Mouse (Mus musculus) liver, adult 2 months (tissue): ENCODE measurements around the gene Mpv17. TPM values are rescaled to one million over a fixed set of nuclear protein-coding genes. Genes with fewer than 3 reads are reported as not detected.

Source experiments
- DNase-seq: peaks from one replicate; pipeline ENCODE4 v3.0.0-alpha.2; 2011; ENCODE audit warnings: low read depth, low spot score; ENCODE audit errors: extremely low read depth
- H3K27ac ChIP-seq: fragments of 200-500 bp; replicated peaks from 2 replicates; pipeline ENCODE4 v1.5.1; 2012; ENCODE audit warnings: low read depth, mild to moderate bottlenecking, control low read depth, inconsistent platforms, low read length; ENCODE audit not compliant: insufficient read depth
- H3K27me3 ChIP-seq: fragments of 200-500 bp; 2 replicates; pipeline ENCODE4 v1.6.1; 2012; ENCODE audit warnings: mild to moderate bottlenecking, moderate library complexity, low read length, inconsistent platforms; ENCODE audit not compliant: control insufficient read depth, insufficient read depth
- H3K36me3 ChIP-seq: fragments of 200-500 bp; 2 replicates; pipeline ENCODE4 v1.6.1; 2012; ENCODE audit warnings: low read length, inconsistent platforms; ENCODE audit not compliant: control insufficient read depth, insufficient read depth
- H3K4me1 ChIP-seq: fragments of 200-500 bp; 2 replicates; pipeline ENCODE4 v1.6.1; 2011; ENCODE audit warnings: low read length; ENCODE audit not compliant: control insufficient read depth, insufficient read depth
- H3K4me3 ChIP-seq: fragments of 200-500 bp; 2 replicates; pipeline ENCODE4 v1.5.1; 2011; ENCODE audit warnings: low read depth, mild to moderate bottlenecking, control low read depth, low read length, moderate library complexity; ENCODE audit not compliant: insufficient read depth
- H3K79me2 ChIP-seq: fragments of 200-500 bp; 2 replicates; pipeline ENCODE4 v1.6.1; 2012; ENCODE audit warnings: inconsistent platforms, mild to moderate bottlenecking, low read length, moderate library complexity; ENCODE audit not compliant: control insufficient read depth, insufficient read depth
- H3K9ac ChIP-seq: fragments of 200-500 bp; 2 replicates; pipeline ENCODE4 v1.6.1; 2012; ENCODE audit warnings: low read depth, mild to moderate bottlenecking, control low read depth, inconsistent platforms, low read length
- CTCF ChIP-seq: fragments of 200-500 bp; IDR thresholded peaks from 2 replicates; pipeline ENCODE4 v1.5.1; 2011; ENCODE audit warnings: low read depth, low read length, control low read depth
- POLR2A ChIP-seq: fragments of 200-500 bp; IDR thresholded peaks from 2 replicates; pipeline ENCODE4 v1.6.1; 2011; ENCODE audit warnings: low read length, control low read depth; ENCODE audit not compliant: insufficient read depth; ENCODE audit errors: extremely low read depth
- WGBS: fragments of 180-500 bp; shearing (Covaris S2); methylation state at CpG from one replicate; pipeline ENCODE4 v1.1.7; 2018; 5-methylcytosine and 5-hydroxymethylcytosine counted together
- polyA plus RNA-seq: library from polyadenylated mRNA; depleted of rRNA; stranded (reverse); fragments of >200 nt; gene quantifications from 2 replicates; pipeline ENCODE4 v1.2.3, GENCODE M21; 2012; rRNA removed
- total RNA-seq: library from RNA; depleted of rRNA; stranded (reverse); fragments of >200 nt; gene quantifications from 2 replicates; pipeline ENCODE4 v1.2.3, GENCODE M21; 2014; rRNA removed

The Mpv17 gene
- total and polyA plus RNA-seq, 2 experiments = 49.0 to 92.3 TPM

DNA sequence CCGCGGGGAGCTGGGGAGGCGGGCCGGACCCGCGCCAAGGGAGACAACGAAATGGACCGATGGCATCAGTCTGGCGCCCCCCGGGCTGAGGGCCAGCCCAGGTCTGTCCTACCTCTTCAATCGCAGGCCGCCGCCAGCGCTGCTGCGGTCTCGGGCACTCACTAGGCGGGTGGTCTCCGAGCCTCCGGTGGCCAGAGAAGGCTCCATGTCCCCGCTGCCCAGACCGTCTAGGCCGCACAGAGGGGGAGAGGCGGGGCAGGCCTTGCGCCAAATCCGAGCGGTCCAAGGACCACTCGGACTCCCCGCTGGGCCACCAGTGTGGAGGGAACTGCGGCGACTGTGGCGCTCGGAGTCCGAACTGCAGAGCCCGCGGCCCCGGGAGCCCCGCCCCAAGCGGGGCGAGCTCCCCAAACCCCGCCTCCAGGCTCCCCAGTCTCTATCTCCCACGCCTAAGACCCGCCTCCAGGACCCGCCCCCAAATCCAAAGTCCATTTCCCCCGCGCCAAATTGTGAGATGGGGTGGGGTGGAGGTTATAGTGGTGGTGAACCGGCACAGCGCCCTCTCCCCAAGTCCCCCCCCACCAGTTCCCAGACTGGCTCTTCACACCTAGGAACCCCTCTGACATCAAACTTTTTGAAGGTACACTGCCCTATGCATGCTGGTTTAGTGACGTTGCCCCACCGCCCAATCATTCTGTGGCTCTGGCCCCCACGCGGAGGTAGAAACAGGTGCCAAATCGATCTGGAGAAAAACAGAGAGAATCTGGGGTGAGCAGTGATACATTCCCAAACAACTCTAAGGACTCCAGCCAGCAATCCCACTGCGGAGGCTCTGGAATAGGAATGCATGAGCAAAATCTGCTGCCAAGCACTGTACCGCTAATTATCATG is 60.7 kb downstream of the Mpv17 start:
- Histone ChIP-seq H3K9ac (peak overlapping the region; percentile 56; the same call in 1 of the 2 replicates), H3K4me1 (peaks cover 10% of the 10 kb centered on the region), H3K4me3 (peak overlapping the region; percentile 59), H3K27me3 (peaks cover 11% of the 10 kb centered on the region), H3K79me2 (no peaks in the 10 kb centered on the region), H3K27ac (peak overlapping the region; percentile 45; the same call in 1 of the 2 replicates), H3K36me3 (no peaks in the 10 kb centered on the region)
- WGBS = 2% methylated on average over 53 of the region's 54 CpGs
- peak; percentile 70 for DNase-seq
- TF ChIP-seq POLR2A = no peak
- no peak for TF ChIP-seq CTCF

DNA sequence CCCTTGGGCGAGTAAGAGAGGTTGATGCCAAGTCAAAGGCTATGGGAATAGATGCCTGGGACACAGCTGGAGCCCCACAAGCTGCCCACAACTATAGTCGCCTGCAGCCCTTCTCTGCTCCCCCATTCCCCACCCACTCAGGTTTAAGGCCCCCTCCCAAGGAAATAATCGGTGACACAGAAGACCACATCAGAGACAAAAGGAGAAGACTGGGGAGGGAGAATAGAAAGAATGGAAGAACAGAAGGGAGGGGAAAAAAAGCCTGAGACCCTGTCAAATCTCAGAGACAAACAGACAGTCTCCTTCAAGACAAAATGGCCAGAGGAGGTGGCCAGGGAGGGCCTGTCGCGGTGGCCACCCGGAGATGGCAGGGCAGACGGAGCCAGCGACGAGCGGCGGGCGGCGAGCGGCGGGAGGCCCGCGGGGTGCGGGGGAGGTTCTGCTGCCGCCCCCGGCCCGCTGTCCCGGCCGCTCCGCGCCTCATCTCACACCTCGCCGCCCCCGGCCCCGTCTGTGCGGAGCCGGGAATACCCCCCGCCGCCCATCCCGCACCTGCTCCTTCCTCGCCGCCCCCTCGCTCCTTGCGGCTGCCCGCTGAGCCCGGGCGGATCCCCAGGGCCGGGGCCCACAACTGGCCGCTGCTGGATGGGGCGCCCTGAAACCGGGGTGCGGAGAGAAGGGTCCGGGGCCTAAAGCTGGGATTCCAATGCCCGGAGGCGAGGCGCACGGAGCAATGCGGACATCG is 61.6 kb downstream of the Mpv17 start:
- Histone ChIP-seq H3K27me3 (peaks cover 11% of the 10 kb centered on the region), H3K4me3 (peak overlapping the region; percentile 59; the same call in 1 of the 2 replicates), H3K36me3 (no peaks in the 10 kb centered on the region), H3K4me1 (peaks cover 10% of the 10 kb centered on the region), H3K27ac (no peak overlapping the region), H3K79me2 (no peaks in the 10 kb centered on the region), H3K9ac (peak overlapping the region; percentile 59)
- TF ChIP-seq POLR2A = no peak
- no peak for TF ChIP-seq CTCF
- no peak for DNase-seq
- WGBS = 15% methylated on average over 36 of the region's 53 CpGs

Other genes with a start within 250 kb of the Mpv17 start
- gene Ost4, start 246.5 kb downstream of the Mpv17 start, total RNA-seq = 76.2 and 88.6 TPM in 2 replicates
- gene Ost4, start 246.5 kb downstream of the Mpv17 start, polyA plus RNA-seq = 167 and 196 TPM in 2 replicates
- gene Emilin1, start 240.8 kb downstream of the Mpv17 start, total RNA-seq = 17.6 and 17.8 TPM in 2 replicates
- gene Emilin1, start 240.8 kb downstream of the Mpv17 start, polyA plus RNA-seq = 27.8 and 31.5 TPM in 2 replicates
- gene Khk, start 232.8 kb downstream of the Mpv17 start, total RNA-seq = 288 and 405 TPM in 2 replicates
- gene Khk, start 232.8 kb downstream of the Mpv17 start, polyA plus RNA-seq = 650 and 735 TPM in 2 replicates
- 0.60 and 0.74 TPM in 2 replicates for gene Cgref1, start 208.7 kb downstream of the Mpv17 start, total RNA-seq
- 0.28 and 0.34 TPM in 2 replicates for gene Cgref1, start 208.7 kb downstream of the Mpv17 start, polyA plus RNA-seq
- gene Preb, start 193.9 kb downstream of the Mpv17 start, total RNA-seq = 62.0 and 91.0 TPM in 2 replicates
- gene Preb, start 193.9 kb downstream of the Mpv17 start, polyA plus RNA-seq = 279 and 433 TPM in 2 replicates
- gene Tcf23, start 185.6 kb downstream of the Mpv17 start, total RNA-seq = under 0.01 and 0.07 TPM in 2 replicates
- 0.06 TPM in 1 of 2 replicates, not detected in the other for gene Tcf23, start 185.6 kb downstream of the Mpv17 start, polyA plus RNA-seq
- 172 and 185 TPM in 2 replicates for gene Atraid, start 105.9 kb downstream of the Mpv17 start, total RNA-seq
- gene Atraid, start 105.9 kb downstream of the Mpv17 start, polyA plus RNA-seq = 160 TPM in 2 replicates
- gene Slc5a6, start 105.3 kb downstream of the Mpv17 start, total RNA-seq = 6.1 and 6.7 TPM in 2 replicates
- 15.5 and 16.2 TPM in 2 replicates for gene Slc5a6, start 105.3 kb downstream of the Mpv17 start, polyA plus RNA-seq
- 10.7 and 11.8 TPM in 2 replicates for gene Cad, start 99.5 kb downstream of the Mpv17 start, total RNA-seq
- gene Cad, start 99.5 kb downstream of the Mpv17 start, polyA plus RNA-seq = 8.4 and 12.7 TPM in 2 replicates
- not detected in 2 replicates for gene Dnajc5g, start 48.0 kb downstream of the Mpv17 start, total RNA-seq
- gene Dnajc5g, start 48.0 kb downstream of the Mpv17 start, polyA plus RNA-seq = not detected in 2 replicates
- gene Slc30a3, start 46.0 kb downstream of the Mpv17 start, total RNA-seq = 0.37 and 0.60 TPM in 2 replicates
- 0.37 and 0.97 TPM in 2 replicates for gene Slc30a3, start 46.0 kb downstream of the Mpv17 start, polyA plus RNA-seq
- 0.28 TPM in 1 of 2 replicates, not detected in the other for gene Trim54, start 37.5 kb downstream of the Mpv17 start, total RNA-seq
- gene Trim54, start 37.5 kb downstream of the Mpv17 start, polyA plus RNA-seq = not detected in 2 replicates
- gene Ucn, start 15.4 kb downstream of the Mpv17 start, total RNA-seq = not detected in 2 replicates
- not detected in 2 replicates for gene Ucn, start 15.4 kb downstream of the Mpv17 start, polyA plus RNA-seq
- 1.0 and 2.6 TPM in 2 replicates for gene Gm29609, start 25.7 kb upstream of the Mpv17 start, total RNA-seq
- 2.3 and 2.8 TPM in 2 replicates for gene Gm29609, start 25.7 kb upstream of the Mpv17 start, polyA plus RNA-seq
- 10.9 and 17.5 TPM in 2 replicates for gene Gtf3c2, start 25.9 kb upstream of the Mpv17 start, total RNA-seq
- 21.0 and 33.0 TPM in 2 replicates for gene Gtf3c2, start 25.9 kb upstream of the Mpv17 start, polyA plus RNA-seq
- 13.3 and 13.7 TPM in 2 replicates for gene Snx17, start 39.0 kb upstream of the Mpv17 start, total RNA-seq
- 19.1 and 22.5 TPM in 2 replicates for gene Snx17, start 39.0 kb upstream of the Mpv17 start, polyA plus RNA-seq
- gene Eif2b4, start 39.2 kb upstream of the Mpv17 start, total RNA-seq = 18.5 and 18.7 TPM in 2 replicates
- gene Eif2b4, start 39.2 kb upstream of the Mpv17 start, polyA plus RNA-seq = 47.2 and 51.0 TPM in 2 replicates
- gene Zfp513, start 48.1 kb upstream of the Mpv17 start, total RNA-seq = 3.1 and 4.2 TPM in 2 replicates
- 17.6 and 27.6 TPM in 2 replicates for gene Zfp513, start 48.1 kb upstream of the Mpv17 start, polyA plus RNA-seq
- 19.7 and 23.5 TPM in 2 replicates for gene Ppm1g, start 66.4 kb upstream of the Mpv17 start, total RNA-seq
- gene Ppm1g, start 66.4 kb upstream of the Mpv17 start, polyA plus RNA-seq = 31.6 and 32.3 TPM in 2 replicates
- 43.8 and 51.5 TPM in 2 replicates for gene Nrbp1, start 86.6 kb upstream of the Mpv17 start, total RNA-seq
- gene Nrbp1, start 86.6 kb upstream of the Mpv17 start, polyA plus RNA-seq = 97.8 and 112 TPM in 2 replicates
- not detected in 2 replicates for gene Gm9970, start 87.0 kb upstream of the Mpv17 start, total RNA-seq
- gene Gm9970, start 87.0 kb upstream of the Mpv17 start, polyA plus RNA-seq = not detected in 2 replicates
- 1.7 and 2.1 TPM in 2 replicates for gene Krtcap3, start 97.4 kb upstream of the Mpv17 start, total RNA-seq
- 4.3 and 8.3 TPM in 2 replicates for gene Krtcap3, start 97.4 kb upstream of the Mpv17 start, polyA plus RNA-seq
- gene Ift172, start 136.9 kb upstream of the Mpv17 start, total RNA-seq = 17.8 and 20.1 TPM in 2 replicates
- 11.0 and 11.7 TPM in 2 replicates for gene Ift172, start 136.9 kb upstream of the Mpv17 start, polyA plus RNA-seq
- gene Fndc4, start 141.8 kb upstream of the Mpv17 start, total RNA-seq = 30.6 and 34.8 TPM in 2 replicates
- 90.7 and 97.7 TPM in 2 replicates for gene Fndc4, start 141.8 kb upstream of the Mpv17 start, polyA plus RNA-seq
- gene Gckr, start 143.2 kb upstream of the Mpv17 start, total RNA-seq = 113 and 114 TPM in 2 replicates
- gene Gckr, start 143.2 kb upstream of the Mpv17 start, polyA plus RNA-seq = 199 and 282 TPM in 2 replicates